Mouse (Mus musculus): Measurements from ENCODE around the gene Pax7. TPM values are rescaled to one million over a fixed set of nuclear protein-coding genes. Genes with fewer than 3 reads are reported as not detected.

Pax7 gene
- polyA plus RNA-seq (2021; fragmentation: Nextera tagmentation), result not detected in 2 replicates
- long read RNA-seq, experiment 1, result 0 reads
- long read RNA-seq, experiment 2, result 0 reads

GRCm38 (mm10) chr4:139833036-139833634, at the start of gene Pax7:
Gene Pax7 (minus strand): TSS chr4:139833528.

Other genes with a start within 250 kb of the Pax7 start
- not detected in 2 replicates for gene Gm21969, start 230.3 kb downstream of the Pax7 start, polyA plus RNA-seq (2021; fragmentation: Nextera tagmentation)
- 14.1 and 15.3 TPM in 2 replicates for gene Aldh4a1, start 210.7 kb downstream of the Pax7 start, polyA plus RNA-seq (2021; fragmentation: Nextera tagmentation)
- gene Tas1r2, start 180.0 kb downstream of the Pax7 start, polyA plus RNA-seq (2021; fragmentation: Nextera tagmentation), result not detected in 2 replicates
- 0.69 and 0.78 TPM in 2 replicates for gene Klhdc7a, start 134.5 kb upstream of the Pax7 start, polyA plus RNA-seq (2021; fragmentation: Nextera tagmentation)

All from left cerebral cortex, adult 6 months (tissue).